Mouse (Mus musculus) megakaryocyte, embryonic 14.5 days (primary cell): ENCODE data around the gene Dnaja1. TPM values are rescaled to one million over a fixed set of nuclear protein-coding genes. Genes with fewer than 3 reads are reported as not detected.

ENCODE experiments used
- H3K27me3 ChIP-seq: replicated peaks from 2 replicates; pipeline ENCODE3; 2012; ENCODE audit warnings: inconsistent platforms
- H3K36me3 ChIP-seq: replicated peaks from 2 replicates; pipeline ENCODE3; 2012; ENCODE audit warnings: low read length, inconsistent platforms, mixed read lengths
- H3K4me1 ChIP-seq: 2 replicates; pipeline ENCODE4 v1.6.1; 2012; ENCODE audit warnings: inconsistent platforms
- H3K4me3 ChIP-seq: replicated peaks from 2 replicates; pipeline ENCODE3; 2012; ENCODE audit warnings: moderate library complexity, mild to moderate bottlenecking, inconsistent platforms
- H3K9me3 ChIP-seq: 2 replicates; pipeline ENCODE4 v1.6.1; 2012; ENCODE audit warnings: inconsistent platforms
- FLI1 ChIP-seq: IDR thresholded peaks from 2 replicates; pipeline ENCODE4 v1.6.1; 2012; ENCODE audit warnings: low read length, inconsistent platforms, mixed read lengths
- GATA1 ChIP-seq: IDR thresholded peaks from 3 replicates; pipeline ENCODE4 v1.6.1; 2012; ENCODE audit warnings: mixed read lengths, low read length, inconsistent platforms, borderline replicate concordance
- polyA plus RNA-seq: library from polyadenylated mRNA; stranded (reverse); fragments of >175 nt; gene quantifications from 2 replicates; pipeline ENCODE4 v1.2.3, GENCODE M21; 2012; ENCODE audit warnings: low replicate concordance; ENCODE audit not compliant: insufficient read depth

Gene Dnaja1
- polyA plus RNA-seq, 1 experiment, result 43.5 TPM

GRCm38 (mm10) chr4:40781143-40781542 is 59.2 kb downstream of the Dnaja1 start:
- no peak; the same call in 1 of the 2 replicates for TF ChIP-seq FLI1
- no peak for TF ChIP-seq GATA1
- Histone ChIP-seq H3K9me3 (no peaks in the 10 kb centered on the region), H3K36me3 (no peaks in the 10 kb centered on the region), H3K4me1 (peaks cover 64% of the 10 kb centered on the region), H3K27me3 (peaks cover 6% of the 10 kb centered on the region), H3K4me3 (peak overlapping the region; percentile 85)

GRCm38 (mm10) chr4:40781797-40782495 is 60.0 kb downstream of the Dnaja1 start:
- peaks cover 6% of the 10 kb centered on the region for H3K27me3 ChIP-seq
- no peak for TF ChIP-seq GATA1
- TF ChIP-seq FLI1, result no peak

GRCm38 (mm10) chr4:40783049-40783448 is 61.1 kb downstream of the Dnaja1 start:
- peaks cover 4% of the 10 kb centered on the region for H3K27me3 ChIP-seq
- peaks cover 46% of the 10 kb centered on the region for H3K4me1 ChIP-seq
- H3K9me3 ChIP-seq, result no peaks in the 10 kb centered on the region
- no peak overlapping the region for H3K4me3 ChIP-seq
- H3K36me3 ChIP-seq, result no peaks in the 10 kb centered on the region
- TF ChIP-seq FLI1 (no peak), GATA1 (no peak)

More at GRCm38 (mm10) chr4:40781797-40782495, 60.0 kb downstream of the Dnaja1 start:
- Histone ChIP-seq H3K9me3 (no peaks in the 10 kb centered on the region), H3K36me3 (no peaks in the 10 kb centered on the region), H3K4me3 (peak overlapping the region; percentile 85), H3K4me1 (peaks cover 56% of the 10 kb centered on the region)

GRCm38 (mm10) chr4:40784556-40785169 is 62.7 kb downstream of the Dnaja1 start:
- Histone ChIP-seq H3K27me3 (peaks cover 4% of the 10 kb centered on the region), H3K4me3 (no peak overlapping the region), H3K4me1 (peaks cover 42% of the 10 kb centered on the region), H3K9me3 (no peaks in the 10 kb centered on the region), H3K36me3 (no peaks in the 10 kb centered on the region)
- TF ChIP-seq GATA1 (no peak), FLI1 (no peak)

GRCm38 (mm10) chr4:40785620-40786166 is 63.7 kb downstream of the Dnaja1 start:
- Histone ChIP-seq H3K4me1 (peaks cover 37% of the 10 kb centered on the region), H3K4me3 (no peak overlapping the region), H3K27me3 (peaks cover 4% of the 10 kb centered on the region), H3K36me3 (peaks cover under 1% of the 10 kb centered on the region), H3K9me3 (no peaks in the 10 kb centered on the region)
- TF ChIP-seq FLI1 (no peak), GATA1 (no peak)

- Histone ChIP-seq H3K27me3 (peaks cover 4% of the 10 kb centered on the region), H3K9me3 (no peaks in the 10 kb centered on the region), H3K4me3 (no peak overlapping the region), H3K36me3 (peaks cover 6% of the 10 kb centered on the region), H3K4me1 (peaks cover 28% of the 10 kb centered on the region)
- TF ChIP-seq GATA1 (no peak), FLI1 (no peak)
These were observed 64.6 kb downstream of the Dnaja1 start for GRCm38 (mm10) chr4:40786578-40786977.

Other genes with a start within 250 kb of the Dnaja1 start
- gene Tmem215, start 250.0 kb upstream of the Dnaja1 start, polyA plus RNA-seq, result not detected in 2 replicates
- gene Aptx, start 19.0 kb upstream of the Dnaja1 start, polyA plus RNA-seq, result 7.4 TPM in 1 of 2 replicates, not detected in the other
- 8.3 TPM in 1 of 2 replicates, not detected in the other for gene Smu1, start 35.8 kb downstream of the Dnaja1 start, polyA plus RNA-seq
- 43.8 and 101 TPM in 2 replicates for gene B4galt1, start 131.9 kb downstream of the Dnaja1 start, polyA plus RNA-seq
- gene Spink4, start 197.9 kb downstream of the Dnaja1 start, polyA plus RNA-seq, result not detected in 2 replicates
- 409 and 1,033 TPM in 2 replicates for gene Bag1, start 226.1 kb downstream of the Dnaja1 start, polyA plus RNA-seq
- gene Chmp5, start 226.3 kb downstream of the Dnaja1 start, polyA plus RNA-seq, result 6.2 TPM in 1 of 2 replicates, not detected in the other
- gene Nfx1, start 248.8 kb downstream of the Dnaja1 start, polyA plus RNA-seq, result 1.2 and 4.1 TPM in 2 replicates